Mouse (Mus musculus): ENCODE measurements around the gene Xrn2. TPM values are rescaled to one million over a fixed set of nuclear protein-coding genes. Genes with fewer than 3 reads are reported as not detected.

Xrn2 gene
- polyA plus RNA-seq, 1 experiment: 26.5 TPM

- no peaks in the 10 kb centered on the region for H3K27me3 ChIP-seq (ENCODE audit: control insufficient read depth, insufficient read depth, low read length)
- no peak overlapping the region for H3K27ac ChIP-seq (ENCODE audit: insufficient read depth, low read length)
- no peak for DNase-seq (ENCODE audit: low read depth in 1 of 2, low spot score in 2 of 2)
- H3K4me3 ChIP-seq (ENCODE audit: extremely low read depth, insufficient read depth, insufficient read length): no peak overlapping the region
- TF ChIP-seq CTCF (IDR thresholded peaks at IDR 0.05; ENCODE audit: extremely low read depth, insufficient read depth, insufficient read length, insufficient replicate concordance) (no peak), POLR2A (IDR thresholded peaks at IDR 0.05; ENCODE audit: low read depth, low read length) (no peak)
- 93% methylated on average over 3 of the region's 3 CpGs for WGBS
- peaks cover 29% of the 10 kb centered on the region for H3K36me3 ChIP-seq (ENCODE audit: control insufficient read depth, insufficient read depth, low read length)
- H3K4me1 ChIP-seq (ENCODE audit: control insufficient read depth, insufficient read depth, insufficient read length): no peaks in the 10 kb centered on the region
Measured at GRCm38 (mm10) chr2:147047051-147047450, 34.3 kb downstream of the Xrn2 start.

- Histone ChIP-seq H3K27me3 (ENCODE audit: control insufficient read depth, insufficient read depth, low read length) (no peaks in the 10 kb centered on the region), H3K27ac (ENCODE audit: insufficient read depth, low read length) (no peak overlapping the region), H3K4me3 (ENCODE audit: extremely low read depth, insufficient read depth, insufficient read length) (no peak overlapping the region), H3K4me1 (ENCODE audit: control insufficient read depth, insufficient read depth, insufficient read length) (no peaks in the 10 kb centered on the region), H3K36me3 (ENCODE audit: control insufficient read depth, insufficient read depth, low read length) (peaks cover 31% of the 10 kb centered on the region)
- TF ChIP-seq POLR2A (IDR thresholded peaks at IDR 0.05; ENCODE audit: low read depth, low read length) (no peak), CTCF (IDR thresholded peaks at IDR 0.05; ENCODE audit: extremely low read depth, insufficient read depth, insufficient read length, insufficient replicate concordance) (no peak)
- DNase-seq (ENCODE audit: low read depth in 1 of 2, low spot score in 2 of 2): no peak
- 90% methylated on average over 2 of the region's 2 CpGs for WGBS
Measured at GRCm38 (mm10) chr2:147053229-147053892, 40.6 kb downstream of the Xrn2 start.

- no peak overlapping the region for H3K27ac ChIP-seq (ENCODE audit: insufficient read depth, low read length)
- TF ChIP-seq POLR2A (IDR thresholded peaks at IDR 0.05; ENCODE audit: low read depth, low read length) (no peak), CTCF (IDR thresholded peaks at IDR 0.05; ENCODE audit: extremely low read depth, insufficient read depth, insufficient read length, insufficient replicate concordance) (no peak)
- DNase-seq (ENCODE audit: low read depth in 1 of 2, low spot score in 2 of 2): no peak
- H3K36me3 ChIP-seq (ENCODE audit: control insufficient read depth, insufficient read depth, low read length): peaks cover 22% of the 10 kb centered on the region
- no peaks in the 10 kb centered on the region for H3K4me1 ChIP-seq (ENCODE audit: control insufficient read depth, insufficient read depth, insufficient read length)
- no peaks in the 10 kb centered on the region for H3K27me3 ChIP-seq (ENCODE audit: control insufficient read depth, insufficient read depth, low read length)
- H3K4me3 ChIP-seq (ENCODE audit: extremely low read depth, insufficient read depth, insufficient read length): no peak overlapping the region
- WGBS: 83% methylated on average over 1 of the region's 1 CpGs
Measured at GRCm38 (mm10) chr2:147067480-147068246, 54.9 kb downstream of the Xrn2 start.

- WGBS: 92% methylated on average over 1 of the region's 1 CpGs
- no peaks in the 10 kb centered on the region for H3K4me1 ChIP-seq (ENCODE audit: control insufficient read depth, insufficient read depth, insufficient read length)
- peaks cover 21% of the 10 kb centered on the region for H3K36me3 ChIP-seq (ENCODE audit: control insufficient read depth, insufficient read depth, low read length)
- TF ChIP-seq CTCF (IDR thresholded peaks at IDR 0.05; ENCODE audit: extremely low read depth, insufficient read depth, insufficient read length, insufficient replicate concordance): no peak
- TF ChIP-seq POLR2A (IDR thresholded peaks at IDR 0.05; ENCODE audit: low read depth, low read length): no peak
- no peaks in the 10 kb centered on the region for H3K27me3 ChIP-seq (ENCODE audit: control insufficient read depth, insufficient read depth, low read length)
- H3K27ac ChIP-seq (ENCODE audit: insufficient read depth, low read length): no peak overlapping the region
- no peak for DNase-seq (ENCODE audit: low read depth in 1 of 2, low spot score in 2 of 2)
- no peak overlapping the region for H3K4me3 ChIP-seq (ENCODE audit: extremely low read depth, insufficient read depth, insufficient read length)
Measured at GRCm38 (mm10) chr2:147069077-147069476, 56.3 kb downstream of the Xrn2 start.

- Histone ChIP-seq H3K27me3 (ENCODE audit: control insufficient read depth, insufficient read depth, low read length) (no peaks in the 10 kb centered on the region), H3K4me3 (ENCODE audit: extremely low read depth, insufficient read depth, insufficient read length) (no peak overlapping the region), H3K36me3 (ENCODE audit: control insufficient read depth, insufficient read depth, low read length) (peaks cover 19% of the 10 kb centered on the region), H3K27ac (ENCODE audit: insufficient read depth, low read length) (no peak overlapping the region), H3K4me1 (ENCODE audit: control insufficient read depth, insufficient read depth, insufficient read length) (no peaks in the 10 kb centered on the region)
- TF ChIP-seq CTCF (IDR thresholded peaks at IDR 0.05; ENCODE audit: extremely low read depth, insufficient read depth, insufficient read length, insufficient replicate concordance) (no peak), POLR2A (IDR thresholded peaks at IDR 0.05; ENCODE audit: low read depth, low read length) (no peak)
- WGBS: 90% methylated on average over 1 of the region's 1 CpGs
- no peak for DNase-seq (ENCODE audit: low read depth in 1 of 2, low spot score in 2 of 2)
Measured at GRCm38 (mm10) chr2:147070305-147070704, 57.5 kb downstream of the Xrn2 start.

- Histone ChIP-seq H3K4me1 (ENCODE audit: control insufficient read depth, insufficient read depth, insufficient read length) (no peaks in the 10 kb centered on the region), H3K36me3 (ENCODE audit: control insufficient read depth, insufficient read depth, low read length) (peaks cover 28% of the 10 kb centered on the region), H3K4me3 (ENCODE audit: extremely low read depth, insufficient read depth, insufficient read length) (no peak overlapping the region), H3K27me3 (ENCODE audit: control insufficient read depth, insufficient read depth, low read length) (no peaks in the 10 kb centered on the region), H3K27ac (ENCODE audit: insufficient read depth, low read length) (no peak overlapping the region)
- no peak for DNase-seq (ENCODE audit: low read depth in 1 of 2, low spot score in 2 of 2)
- no peak for TF ChIP-seq CTCF (IDR thresholded peaks at IDR 0.05; ENCODE audit: extremely low read depth, insufficient read depth, insufficient read length, insufficient replicate concordance)
- TF ChIP-seq POLR2A (IDR thresholded peaks at IDR 0.05; ENCODE audit: low read depth, low read length): no peak
- WGBS: 93% methylated on average over 2 of the region's 2 CpGs
Measured at GRCm38 (mm10) chr2:147073962-147074361, 61.2 kb downstream of the Xrn2 start.

GRCm38 (mm10) chr2:147074399-147074798 is 61.6 kb downstream of the Xrn2 start:
- WGBS: 93% methylated on average over 4 of the region's 4 CpGs
- H3K27ac ChIP-seq (ENCODE audit: insufficient read depth, low read length): no peak overlapping the region
- DNase-seq (ENCODE audit: low read depth in 1 of 2, low spot score in 2 of 2): no peak
- no peak overlapping the region for H3K4me3 ChIP-seq (ENCODE audit: extremely low read depth, insufficient read depth, insufficient read length)
- no peaks in the 10 kb centered on the region for H3K4me1 ChIP-seq (ENCODE audit: control insufficient read depth, insufficient read depth, insufficient read length)
- no peaks in the 10 kb centered on the region for H3K27me3 ChIP-seq (ENCODE audit: control insufficient read depth, insufficient read depth, low read length)
- peaks cover 26% of the 10 kb centered on the region for H3K36me3 ChIP-seq (ENCODE audit: control insufficient read depth, insufficient read depth, low read length)
- no peak for TF ChIP-seq CTCF (IDR thresholded peaks at IDR 0.05; ENCODE audit: extremely low read depth, insufficient read depth, insufficient read length, insufficient replicate concordance)
- no peak for TF ChIP-seq POLR2A (IDR thresholded peaks at IDR 0.05; ENCODE audit: low read depth, low read length)
